In the genomic region with DNA sequence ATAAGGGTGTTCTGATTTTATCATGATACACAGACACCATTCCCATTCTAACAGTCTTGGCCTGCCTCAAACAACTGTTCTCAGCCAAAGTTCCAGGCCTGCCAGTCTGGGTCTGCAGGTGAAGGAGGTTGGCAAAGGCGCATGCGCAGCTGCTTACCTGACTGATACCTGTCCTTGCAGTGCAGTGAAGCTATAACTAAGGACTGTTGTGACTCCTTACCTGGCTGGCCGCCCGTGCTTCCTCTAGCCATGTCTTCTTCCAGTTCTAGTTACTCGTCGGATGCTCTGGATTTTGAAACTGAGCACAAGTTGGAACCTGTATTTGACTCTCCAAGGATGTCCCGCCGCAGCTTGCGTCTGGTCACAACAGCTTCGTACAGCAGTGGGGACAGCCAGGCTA, we compare ENCODE assay signal across 16 mouse cellular contexts.
"Had no signal": no experiment of that assay in that cellular context is flagged by ENCODE, and none has a peak within 500 bp of the region (broad histone marks: within the 10 kb centered on the region; RNA-seq: fewer than 3 reads in every experiment).

No protein-coding gene starts in this region.

- H3K27me3 ChIP-seq: neural tube, embryonic 13.5 days; neural tube, embryonic 15.5 days; stomach, embryonic 15.5 days had no signal

- H3K27ac ChIP-seq: neural tube, embryonic 13.5 days; neural tube, embryonic 15.5 days; stomach, embryonic 15.5 days; stomach, postnatal 0 days had no signal

- H3K4me3 ChIP-seq: neural tube, embryonic 13.5 days; neural tube, embryonic 15.5 days; stomach, embryonic 15.5 days had no signal

- DNase-seq: retina, postnatal 1 day; right cerebral cortex, adult 18-20 months; right cerebral cortex, postnatal 14 days; right cerebral cortex, postnatal 25 days; right cerebral cortex, postnatal 4 days; spleen, adult 18-20 months; thymus, adult 18-20 months; thymus, adult 2 months; thymus, postnatal 14 days; thymus, postnatal 25 days; thymus, postnatal 36 days; thymus, postnatal 4 days had no signal

- H3K4me1 ChIP-seq: neural tube, embryonic 13.5 days; neural tube, embryonic 15.5 days; stomach, embryonic 15.5 days had no signal
